Mouse (Mus musculus): ENCODE measurements around the gene Tmem38b. TPM values are rescaled to one million over a fixed set of nuclear protein-coding genes. Genes with fewer than 3 reads are reported as not detected.

Tmem38b gene
- polyA plus RNA-seq (2012; rRNA removed; ENCODE audit: low replicate concordance) = 7.7 and 10.6 TPM in 2 replicates

GRCm38 (mm10) chr4:53825821-53826605 lies at the start of gene Tmem38b:
Gene Tmem38b, plus strand, starts transcription at chr4:53826045.

Other genes starting within 250 kb of the Tmem38b start
- 1.2 and 2.1 TPM in 2 replicates for gene Fsd1l, start 194.6 kb upstream of the Tmem38b start, polyA plus RNA-seq (2012; rRNA removed; ENCODE audit: low replicate concordance)
- 6.8 and 8.2 TPM in 2 replicates for gene Fktn, start 112.0 kb upstream of the Tmem38b start, polyA plus RNA-seq (2012; rRNA removed; ENCODE audit: low replicate concordance)
- gene Tal2, start 46.3 kb upstream of the Tmem38b start, polyA plus RNA-seq (2012; rRNA removed; ENCODE audit: low replicate concordance) = 0.06 and 0.15 TPM in 2 replicates